Mouse (Mus musculus): ENCODE measurements around the gene Lrrc4c. TPM values are rescaled to one million over a fixed set of nuclear protein-coding genes. Genes with fewer than 3 reads are reported as not detected.

Lrrc4c gene
- polyA plus RNA-seq, 1 experiment from 2014 or later = 7.6 TPM

- no peaks in the 10 kb centered on the region for H3K9me3 ChIP-seq (ENCODE audit: control insufficient read depth, low read depth, low read length)
- no peak overlapping the region for H3K4me2 ChIP-seq (replicated peaks; ENCODE audit: low read depth, low read length)
- 82% methylated on average over 3 of the region's 3 CpGs for WGBS
- H3K27me3 ChIP-seq (ENCODE audit: control insufficient read depth, insufficient read depth, low read length) = no peaks in the 10 kb centered on the region
- H3K4me3 ChIP-seq (ENCODE audit: low read depth, low read length) = no peak overlapping the region
- no peak overlapping the region for H3K9ac ChIP-seq (replicated peaks; ENCODE audit: low read depth, low read length)
- H3K4me1 ChIP-seq (ENCODE audit: control insufficient read depth, insufficient read depth, low read length) = no peaks in the 10 kb centered on the region
- no peaks in the 10 kb centered on the region for H3K36me3 ChIP-seq (ENCODE audit: control insufficient read depth, insufficient read depth, low read length)
- ATAC-seq (ENCODE audit: insufficient number of reproducible peaks, insufficient read depth, low FRiP score, low read depth) = no peak
- no peak overlapping the region for H3K27ac ChIP-seq (ENCODE audit: low read length)
Measured at GRCm38 (mm10) chr2:97138454-97138853, 820.5 kb downstream of the Lrrc4c start.

DNA sequence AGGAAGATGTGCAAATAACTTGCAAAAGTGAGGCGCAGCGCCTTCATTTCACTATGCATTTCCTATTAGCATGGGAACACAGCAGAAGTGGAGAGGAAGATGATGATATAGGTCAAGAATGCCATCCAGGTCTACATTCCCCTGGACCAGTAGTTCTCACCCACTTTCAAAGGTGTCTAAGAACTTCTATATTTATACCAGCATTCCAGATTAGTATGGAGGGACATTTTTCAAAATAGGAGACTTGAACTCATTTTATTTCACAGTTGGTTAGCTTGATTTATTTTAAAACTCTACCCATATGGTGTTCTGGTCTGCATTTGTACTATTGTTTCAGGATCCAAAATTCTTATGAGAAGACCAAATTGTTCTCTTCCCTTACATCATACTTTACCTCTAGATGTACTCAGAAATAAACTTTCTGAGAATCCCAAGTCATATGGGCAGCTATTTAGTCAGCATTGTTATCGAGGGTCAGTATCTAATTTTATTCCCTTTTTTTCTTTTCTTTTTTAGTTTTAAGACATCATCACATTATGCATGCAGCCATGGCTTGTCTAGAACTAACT is 833.7 kb downstream of the Lrrc4c start:
- Histone ChIP-seq H3K4me1 (ENCODE audit: control insufficient read depth, insufficient read depth, low read length) (no peaks in the 10 kb centered on the region), H3K9me3 (ENCODE audit: control insufficient read depth, low read depth, low read length) (no peaks in the 10 kb centered on the region), H3K9ac (replicated peaks; ENCODE audit: low read depth, low read length) (no peak overlapping the region), H3K27ac (ENCODE audit: low read length) (no peak overlapping the region), H3K4me2 (replicated peaks; ENCODE audit: low read depth, low read length) (no peak overlapping the region), H3K36me3 (ENCODE audit: control insufficient read depth, insufficient read depth, low read length) (no peaks in the 10 kb centered on the region), H3K4me3 (ENCODE audit: low read depth, low read length) (no peak overlapping the region), H3K27me3 (ENCODE audit: control insufficient read depth, insufficient read depth, low read length) (no peaks in the 10 kb centered on the region)
- WGBS = 96% methylated on average over 3 of the region's 3 CpGs
- ATAC-seq (ENCODE audit: insufficient number of reproducible peaks, insufficient read depth, low FRiP score, low read depth) = no peak

- Histone ChIP-seq H3K27ac (ENCODE audit: low read length) (no peak overlapping the region), H3K4me3 (ENCODE audit: low read depth, low read length) (no peak overlapping the region), H3K4me1 (ENCODE audit: control insufficient read depth, insufficient read depth, low read length) (no peaks in the 10 kb centered on the region), H3K9me3 (ENCODE audit: control insufficient read depth, low read depth, low read length) (no peaks in the 10 kb centered on the region), H3K9ac (replicated peaks; ENCODE audit: low read depth, low read length) (no peak overlapping the region), H3K4me2 (replicated peaks; ENCODE audit: low read depth, low read length) (no peak overlapping the region), H3K36me3 (ENCODE audit: control insufficient read depth, insufficient read depth, low read length) (no peaks in the 10 kb centered on the region), H3K27me3 (ENCODE audit: control insufficient read depth, insufficient read depth, low read length) (no peaks in the 10 kb centered on the region)
- no peak for ATAC-seq (ENCODE audit: insufficient number of reproducible peaks, insufficient read depth, low FRiP score, low read depth)
- WGBS = 92% methylated on average over 2 of the region's 2 CpGs
Measured at GRCm38 (mm10) chr2:97165745-97166144, 847.8 kb downstream of the Lrrc4c start.

- no peaks in the 10 kb centered on the region for H3K9me3 ChIP-seq (ENCODE audit: control insufficient read depth, low read depth, low read length)
- no peak overlapping the region for H3K9ac ChIP-seq (replicated peaks; ENCODE audit: low read depth, low read length)
- H3K36me3 ChIP-seq (ENCODE audit: control insufficient read depth, insufficient read depth, low read length) = no peaks in the 10 kb centered on the region
- H3K27ac ChIP-seq (ENCODE audit: low read length) = no peak overlapping the region
- H3K27me3 ChIP-seq (ENCODE audit: control insufficient read depth, insufficient read depth, low read length) = no peaks in the 10 kb centered on the region
- ATAC-seq (ENCODE audit: insufficient number of reproducible peaks, insufficient read depth, low FRiP score, low read depth) = no peak
- H3K4me2 ChIP-seq (replicated peaks; ENCODE audit: low read depth, low read length) = no peak overlapping the region
- no peaks in the 10 kb centered on the region for H3K4me1 ChIP-seq (ENCODE audit: control insufficient read depth, insufficient read depth, low read length)
- H3K4me3 ChIP-seq (ENCODE audit: low read depth, low read length) = no peak overlapping the region
- 82% methylated on average over 4 of the region's 4 CpGs for WGBS
Measured at GRCm38 (mm10) chr2:97178399-97178798, 860.4 kb downstream of the Lrrc4c start.

- H3K9me3 ChIP-seq (ENCODE audit: control insufficient read depth, low read depth, low read length) = no peaks in the 10 kb centered on the region
- H3K36me3 ChIP-seq (ENCODE audit: control insufficient read depth, insufficient read depth, low read length) = no peaks in the 10 kb centered on the region
- H3K4me2 ChIP-seq (replicated peaks; ENCODE audit: low read depth, low read length) = no peak overlapping the region
- no peak overlapping the region for H3K9ac ChIP-seq (replicated peaks; ENCODE audit: low read depth, low read length)
- no peaks in the 10 kb centered on the region for H3K27me3 ChIP-seq (ENCODE audit: control insufficient read depth, insufficient read depth, low read length)
- H3K4me3 ChIP-seq (ENCODE audit: low read depth, low read length) = no peak overlapping the region
- WGBS = 82% methylated on average over 4 of the region's 4 CpGs
- ATAC-seq (ENCODE audit: insufficient number of reproducible peaks, insufficient read depth, low FRiP score, low read depth) = no peak
- no peaks in the 10 kb centered on the region for H3K4me1 ChIP-seq (ENCODE audit: control insufficient read depth, insufficient read depth, low read length)
- H3K27ac ChIP-seq (ENCODE audit: low read length) = no peak overlapping the region
Measured at GRCm38 (mm10) chr2:97196968-97197606, 879.1 kb downstream of the Lrrc4c start.

DNA sequence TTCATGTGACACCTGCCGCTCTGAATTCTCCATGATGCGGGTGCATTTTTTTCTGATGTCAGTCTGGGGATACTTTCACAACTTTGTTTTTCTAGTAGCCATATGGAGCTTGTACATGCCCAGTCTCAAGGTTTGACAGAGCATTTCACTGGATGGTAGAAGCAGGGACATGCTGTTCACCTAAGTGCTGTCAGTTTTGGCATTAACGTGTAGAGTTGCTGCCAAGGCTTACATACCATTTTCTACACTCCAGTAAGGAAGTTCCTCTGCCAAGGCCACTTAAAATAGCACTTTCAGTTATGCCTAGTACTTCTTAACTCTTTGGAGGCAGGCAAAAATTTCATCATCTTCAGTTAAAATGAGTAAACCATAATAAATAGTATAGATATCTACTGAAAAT is 915.0 kb downstream of the Lrrc4c start:
- no peaks in the 10 kb centered on the region for H3K27me3 ChIP-seq (ENCODE audit: control insufficient read depth, insufficient read depth, low read length)
- H3K9ac ChIP-seq (replicated peaks; ENCODE audit: low read depth, low read length) = no peak overlapping the region
- no peaks in the 10 kb centered on the region for H3K4me1 ChIP-seq (ENCODE audit: control insufficient read depth, insufficient read depth, low read length)
- H3K27ac ChIP-seq (ENCODE audit: low read length) = no peak overlapping the region
- no peaks in the 10 kb centered on the region for H3K36me3 ChIP-seq (ENCODE audit: control insufficient read depth, insufficient read depth, low read length)
- no peak overlapping the region for H3K4me2 ChIP-seq (replicated peaks; ENCODE audit: low read depth, low read length)
- 76% methylated on average over 3 of the region's 3 CpGs for WGBS
- H3K4me3 ChIP-seq (ENCODE audit: low read depth, low read length) = no peak overlapping the region
- ATAC-seq (ENCODE audit: insufficient number of reproducible peaks, insufficient read depth, low FRiP score, low read depth) = no peak
- H3K9me3 ChIP-seq (ENCODE audit: control insufficient read depth, low read depth, low read length) = no peaks in the 10 kb centered on the region

GRCm38 (mm10) chr2:97234074-97234473 is 916.1 kb downstream of the Lrrc4c start:
- no peaks in the 10 kb centered on the region for H3K4me1 ChIP-seq (ENCODE audit: control insufficient read depth, insufficient read depth, low read length)
- no peak overlapping the region for H3K9ac ChIP-seq (replicated peaks; ENCODE audit: low read depth, low read length)
- no peaks in the 10 kb centered on the region for H3K36me3 ChIP-seq (ENCODE audit: control insufficient read depth, insufficient read depth, low read length)
- H3K27me3 ChIP-seq (ENCODE audit: control insufficient read depth, insufficient read depth, low read length) = no peaks in the 10 kb centered on the region
- H3K4me2 ChIP-seq (replicated peaks; ENCODE audit: low read depth, low read length) = no peak overlapping the region
- no peak overlapping the region for H3K4me3 ChIP-seq (ENCODE audit: low read depth, low read length)
- H3K27ac ChIP-seq (ENCODE audit: low read length) = no peak overlapping the region
- ATAC-seq (ENCODE audit: insufficient number of reproducible peaks, insufficient read depth, low FRiP score, low read depth) = no peak
- WGBS = 67% methylated on average over 1 of the region's 1 CpGs
- H3K9me3 ChIP-seq (ENCODE audit: control insufficient read depth, low read depth, low read length) = no peaks in the 10 kb centered on the region

DNA sequence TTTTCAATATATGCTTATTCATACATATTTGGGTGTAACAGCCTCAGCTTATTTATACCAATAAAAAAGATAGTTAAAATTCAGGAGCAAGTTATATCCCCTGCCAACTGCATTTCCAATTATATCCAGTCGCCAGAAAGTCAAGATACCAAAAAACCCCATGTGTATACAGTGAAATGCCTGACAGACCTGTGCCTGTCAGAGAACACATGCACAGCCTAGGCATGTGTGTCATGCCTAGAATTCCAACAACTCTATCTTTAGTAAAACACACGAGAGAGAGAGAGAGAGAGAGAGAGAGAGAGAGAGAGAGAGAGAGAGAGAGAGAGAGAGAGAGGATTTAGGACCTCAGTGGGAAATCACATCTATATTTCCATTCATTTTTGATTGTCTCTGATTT is 956.7 kb downstream of the Lrrc4c start:
- no peak for ATAC-seq (ENCODE audit: insufficient number of reproducible peaks, insufficient read depth, low FRiP score, low read depth)
- 58% methylated on average over 2 of the region's 2 CpGs for WGBS
- H3K36me3 ChIP-seq (ENCODE audit: control insufficient read depth, insufficient read depth, low read length) = no peaks in the 10 kb centered on the region
- H3K9ac ChIP-seq (replicated peaks; ENCODE audit: low read depth, low read length) = no peak overlapping the region
- no peak overlapping the region for H3K27ac ChIP-seq (ENCODE audit: low read length)
- no peak overlapping the region for H3K4me3 ChIP-seq (ENCODE audit: low read depth, low read length)
- no peaks in the 10 kb centered on the region for H3K4me1 ChIP-seq (ENCODE audit: control insufficient read depth, insufficient read depth, low read length)
- no peak overlapping the region for H3K4me2 ChIP-seq (replicated peaks; ENCODE audit: low read depth, low read length)
- no peaks in the 10 kb centered on the region for H3K9me3 ChIP-seq (ENCODE audit: control insufficient read depth, low read depth, low read length)
- no peaks in the 10 kb centered on the region for H3K27me3 ChIP-seq (ENCODE audit: control insufficient read depth, insufficient read depth, low read length)

DNA sequence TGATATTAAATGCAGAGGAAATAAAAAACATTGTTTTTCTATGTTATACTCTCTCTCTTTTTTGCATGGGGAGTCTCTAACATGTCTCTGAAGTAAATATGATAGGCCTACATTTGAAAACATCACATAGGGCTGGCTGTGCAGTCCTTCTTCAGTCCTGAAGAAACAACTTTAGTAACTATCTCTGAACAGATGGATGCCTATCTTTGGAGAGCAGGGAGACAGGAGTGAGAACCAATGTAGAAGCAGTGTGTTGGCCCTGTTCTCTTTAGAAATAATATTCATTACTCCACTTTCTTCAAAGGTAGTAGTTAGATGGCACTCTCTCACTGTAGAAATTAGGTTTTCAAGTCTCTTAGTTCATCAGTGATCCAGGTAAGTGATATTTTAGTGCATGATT is 967.0 kb downstream of the Lrrc4c start:
- no peak for ATAC-seq (ENCODE audit: insufficient number of reproducible peaks, insufficient read depth, low FRiP score, low read depth)
- Histone ChIP-seq H3K9ac (replicated peaks; ENCODE audit: low read depth, low read length) (no peak overlapping the region), H3K36me3 (ENCODE audit: control insufficient read depth, insufficient read depth, low read length) (no peaks in the 10 kb centered on the region), H3K4me2 (replicated peaks; ENCODE audit: low read depth, low read length) (no peak overlapping the region), H3K27ac (ENCODE audit: low read length) (no peak overlapping the region), H3K27me3 (ENCODE audit: control insufficient read depth, insufficient read depth, low read length) (no peaks in the 10 kb centered on the region), H3K9me3 (ENCODE audit: control insufficient read depth, low read depth, low read length) (no peaks in the 10 kb centered on the region), H3K4me1 (ENCODE audit: control insufficient read depth, insufficient read depth, low read length) (no peaks in the 10 kb centered on the region), H3K4me3 (ENCODE audit: low read depth, low read length) (no peak overlapping the region)

All from stomach, embryonic 14.5 days (tissue).